Mouse (Mus musculus): ENCODE data around the gene Hspbp1. TPM values are rescaled to one million over a fixed set of nuclear protein-coding genes. Genes with fewer than 3 reads are reported as not detected.

Gene Hspbp1
- 81.5 and 83.7 TPM in 2 replicates for polyA plus RNA-seq (2014; fragmentation: Nextera tagmentation; extraction: Ambion mirVana)

GRCm38 (mm10) chr7:4684632-4685417, at the start of gene Hspbp1:
TSS of gene Hspbp1 (minus strand) at chr7:4685068.
- Histone ChIP-seq H3K4me1 (ENCODE audit: control insufficient read depth, insufficient read depth, low read length) (peaks cover 6% of the 10 kb centered on the region), H3K36me3 (ENCODE audit: control insufficient read depth, insufficient read depth, low read length) (peaks cover 3% of the 10 kb centered on the region; the same call in 1 of the 2 replicates), H3K9ac (ENCODE audit: low read depth, low read length) (peak within 1 kb of the TSS; percentile 77), H3K4me3 (ENCODE audit: low read depth, low read length) (peak within 1 kb of the TSS; percentile 81), H3K27ac (ENCODE audit: low read depth, low read length) (peak within 1 kb of the TSS; percentile 38), H3K4me2 (peak within 1 kb of the TSS; percentile 95), H3K27me3 (ENCODE audit: control insufficient read depth, insufficient read depth, low read length) (no peaks in the 10 kb centered on the region), H3K9me3 (replicated peaks; ENCODE audit: control insufficient read depth, low read length) (no peaks in the 10 kb centered on the region)
- WGBS (ENCODE audit: insufficient replicate concordance) = under 1% methylated on average over 32 of the region's 32 CpGs
- peak; percentile 96 for ATAC-seq (replicated peaks; ENCODE audit: insufficient number of reproducible peaks, low FRiP score, low TSS enrichment)

DNA sequence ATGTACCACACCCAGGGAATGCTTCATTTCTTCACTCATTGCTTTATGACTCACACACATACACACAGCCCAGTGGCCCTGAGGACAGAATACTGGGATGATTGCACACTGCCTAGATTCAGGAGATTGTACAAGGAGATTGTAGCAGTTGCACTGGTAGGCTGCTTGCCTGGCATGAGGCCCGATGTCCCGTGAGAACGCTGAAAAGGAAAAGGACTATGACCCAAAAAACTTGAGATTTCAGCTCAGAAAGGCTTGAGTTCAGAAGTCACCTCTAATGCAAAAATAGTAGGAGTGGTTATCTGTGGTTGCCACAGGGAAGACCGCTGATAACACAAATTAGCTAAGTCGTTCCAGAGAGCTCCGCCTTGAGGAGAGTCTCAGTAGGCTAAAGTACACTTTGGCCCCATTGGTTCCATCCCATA, 48.1 kb upstream of the Hspbp1 start:
- ATAC-seq (replicated peaks; ENCODE audit: insufficient number of reproducible peaks, low FRiP score, low TSS enrichment) = no peak

DNA sequence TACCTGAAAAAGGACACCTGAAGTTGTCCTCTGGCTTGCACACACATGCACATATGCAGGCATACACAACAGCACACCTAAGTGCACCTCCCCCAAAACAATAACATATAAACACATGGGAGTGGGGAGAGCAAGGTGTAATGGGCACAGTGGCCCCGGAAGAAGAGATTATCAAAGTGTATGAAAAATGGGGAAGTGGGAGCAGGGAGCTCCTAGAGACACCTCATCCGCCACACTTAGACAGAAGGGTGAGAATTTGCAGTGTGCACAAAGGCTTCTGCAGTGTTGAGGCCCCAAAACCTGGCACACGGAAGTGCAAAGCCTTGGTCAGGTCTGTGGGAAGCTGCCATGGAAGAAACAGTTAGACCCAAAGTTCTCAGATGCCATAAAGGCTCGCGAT, 46.2 kb upstream of the Hspbp1 start:
- Histone ChIP-seq H3K27me3 (ENCODE audit: control insufficient read depth, insufficient read depth, low read length) (no peaks in the 10 kb centered on the region), H3K4me2 (no peak overlapping the region), H3K27ac (ENCODE audit: low read depth, low read length) (no peak overlapping the region), H3K4me3 (ENCODE audit: low read depth, low read length) (no peak overlapping the region), H3K4me1 (ENCODE audit: control insufficient read depth, insufficient read depth, low read length) (no peaks in the 10 kb centered on the region), H3K36me3 (ENCODE audit: control insufficient read depth, insufficient read depth, low read length) (no peaks in the 10 kb centered on the region), H3K9ac (ENCODE audit: low read depth, low read length) (no peak overlapping the region), H3K9me3 (replicated peaks; ENCODE audit: control insufficient read depth, low read length) (no peaks in the 10 kb centered on the region)
- 78% methylated on average over 5 of the region's 5 CpGs for WGBS (ENCODE audit: insufficient replicate concordance)
- no peak for ATAC-seq (replicated peaks; ENCODE audit: insufficient number of reproducible peaks, low FRiP score, low TSS enrichment)

More for the DNA sequence above, 48.1 kb upstream of the Hspbp1 start:
- no peak overlapping the region for H3K27ac ChIP-seq (ENCODE audit: low read depth, low read length)
- no peaks in the 10 kb centered on the region for H3K4me1 ChIP-seq (ENCODE audit: control insufficient read depth, insufficient read depth, low read length)
- no peaks in the 10 kb centered on the region for H3K36me3 ChIP-seq (ENCODE audit: control insufficient read depth, insufficient read depth, low read length)
- no peak overlapping the region for H3K9ac ChIP-seq (ENCODE audit: low read depth, low read length)
- no peaks in the 10 kb centered on the region for H3K27me3 ChIP-seq (ENCODE audit: control insufficient read depth, insufficient read depth, low read length)
- H3K4me2 ChIP-seq = no peak overlapping the region
- H3K9me3 ChIP-seq (replicated peaks; ENCODE audit: control insufficient read depth, low read length) = no peaks in the 10 kb centered on the region
- no peak overlapping the region for H3K4me3 ChIP-seq (ENCODE audit: low read depth, low read length)
- WGBS (ENCODE audit: insufficient replicate concordance) = 51% methylated on average over 6 of the region's 6 CpGs

DNA sequence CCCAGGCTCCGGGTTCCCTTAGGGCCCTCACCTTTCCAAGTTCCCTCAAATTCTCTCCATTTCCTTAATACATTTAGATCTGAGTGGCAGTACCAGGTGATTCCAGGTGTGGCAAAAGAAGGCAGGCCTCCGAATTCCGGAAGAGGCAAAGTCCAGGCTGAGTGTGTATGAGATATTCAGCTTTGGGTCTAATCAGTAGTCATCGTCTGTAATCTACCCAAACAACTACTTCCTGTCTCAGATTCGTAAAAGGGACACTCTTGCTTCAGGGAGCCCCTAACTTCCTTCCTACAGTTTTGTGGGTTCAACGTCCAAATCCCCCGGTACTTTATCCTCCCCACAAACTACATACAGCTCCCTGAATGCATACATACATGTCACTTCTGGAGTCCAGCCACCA, 40.3 kb upstream of the Hspbp1 start, which contains the start of gene Tmem150b:
Gene Tmem150b (minus strand): TSS at position 81 of the 400 bp plus-strand sequence.
- WGBS (ENCODE audit: insufficient replicate concordance) = 66% methylated on average over 7 of the region's 7 CpGs
- no peak within 1 kb of the TSS for H3K4me2 ChIP-seq
- no peak within 1 kb of the TSS for H3K27ac ChIP-seq (ENCODE audit: low read depth, low read length)
- H3K4me1 ChIP-seq (ENCODE audit: control insufficient read depth, insufficient read depth, low read length) = no peaks in the 10 kb centered on the region
- no peaks in the 10 kb centered on the region for H3K9me3 ChIP-seq (replicated peaks; ENCODE audit: control insufficient read depth, low read length)
- no peak for ATAC-seq (replicated peaks; ENCODE audit: insufficient number of reproducible peaks, low FRiP score, low TSS enrichment)
- no peaks in the 10 kb centered on the region for H3K36me3 ChIP-seq (ENCODE audit: control insufficient read depth, insufficient read depth, low read length)
- H3K4me3 ChIP-seq (ENCODE audit: low read depth, low read length) = no peak within 1 kb of the TSS
- H3K27me3 ChIP-seq (ENCODE audit: control insufficient read depth, insufficient read depth, low read length) = no peaks in the 10 kb centered on the region
- H3K9ac ChIP-seq (ENCODE audit: low read depth, low read length) = no peak within 1 kb of the TSS

DNA sequence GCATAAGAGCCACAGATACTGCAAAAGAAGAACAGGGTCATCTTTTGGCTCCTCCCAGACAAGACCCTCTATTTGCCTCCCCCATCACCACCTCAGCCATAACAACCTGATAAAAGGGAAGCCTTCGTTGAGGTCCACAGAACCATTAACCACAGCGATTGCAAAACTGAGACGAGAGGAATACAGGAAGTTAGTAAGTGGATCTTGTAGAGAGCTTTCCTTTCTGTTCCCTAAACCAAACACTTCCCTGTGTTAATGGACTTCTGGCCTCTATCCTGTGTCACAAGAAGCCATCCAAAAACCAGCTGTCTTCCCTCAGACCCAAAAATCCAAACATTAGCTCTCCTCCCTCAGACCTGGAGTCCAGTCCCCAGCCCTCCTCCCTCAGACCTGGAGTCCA, 39.5 kb upstream of the Hspbp1 start:
- Histone ChIP-seq H3K27me3 (ENCODE audit: control insufficient read depth, insufficient read depth, low read length) (no peaks in the 10 kb centered on the region), H3K9ac (ENCODE audit: low read depth, low read length) (no peak overlapping the region), H3K9me3 (replicated peaks; ENCODE audit: control insufficient read depth, low read length) (no peaks in the 10 kb centered on the region), H3K4me2 (no peak overlapping the region), H3K36me3 (ENCODE audit: control insufficient read depth, insufficient read depth, low read length) (no peaks in the 10 kb centered on the region), H3K4me3 (ENCODE audit: low read depth, low read length) (no peak overlapping the region), H3K4me1 (ENCODE audit: control insufficient read depth, insufficient read depth, low read length) (no peaks in the 10 kb centered on the region), H3K27ac (ENCODE audit: low read depth, low read length) (no peak overlapping the region)
- 49% methylated on average over 3 of the region's 3 CpGs for WGBS (ENCODE audit: insufficient replicate concordance)
- ATAC-seq (replicated peaks; ENCODE audit: insufficient number of reproducible peaks, low FRiP score, low TSS enrichment) = no peak

- Histone ChIP-seq H3K4me2 (peak overlapping the region; percentile 59), H3K9ac (ENCODE audit: low read depth, low read length) (peak overlapping the region; percentile 46; the same call in 1 of the 2 replicates), H3K4me3 (ENCODE audit: low read depth, low read length) (peak overlapping the region; percentile 22; the same call in 1 of the 2 replicates), H3K27ac (ENCODE audit: low read depth, low read length) (no peak overlapping the region), H3K27me3 (ENCODE audit: control insufficient read depth, insufficient read depth, low read length) (no peaks in the 10 kb centered on the region), H3K9me3 (replicated peaks; ENCODE audit: control insufficient read depth, low read length) (no peaks in the 10 kb centered on the region), H3K36me3 (ENCODE audit: control insufficient read depth, insufficient read depth, low read length) (no peaks in the 10 kb centered on the region), H3K4me1 (ENCODE audit: control insufficient read depth, insufficient read depth, low read length) (no peaks in the 10 kb centered on the region)
- ATAC-seq (replicated peaks; ENCODE audit: insufficient number of reproducible peaks, low FRiP score, low TSS enrichment) = no peak
- WGBS (ENCODE audit: insufficient replicate concordance) = 34% methylated on average over 12 of the region's 12 CpGs
These were observed 38.6 kb upstream of the Hspbp1 start for GRCm38 (mm10) chr7:4723508-4723907.

GRCm38 (mm10) chr7:4719276-4719675, 34.4 kb upstream of the Hspbp1 start:
- no peak for ATAC-seq (replicated peaks; ENCODE audit: insufficient number of reproducible peaks, low FRiP score, low TSS enrichment)
- Histone ChIP-seq H3K36me3 (ENCODE audit: control insufficient read depth, insufficient read depth, low read length) (0 out of 2 replicates have a peak, but pooled peaks cover 4% of the 10 kb centered on the region), H3K27ac (ENCODE audit: low read depth, low read length) (no peak overlapping the region), H3K4me3 (ENCODE audit: low read depth, low read length) (no peak overlapping the region), H3K4me1 (ENCODE audit: control insufficient read depth, insufficient read depth, low read length) (no peaks in the 10 kb centered on the region), H3K27me3 (ENCODE audit: control insufficient read depth, insufficient read depth, low read length) (no peaks in the 10 kb centered on the region), H3K9me3 (replicated peaks; ENCODE audit: control insufficient read depth, low read length) (no peaks in the 10 kb centered on the region), H3K4me2 (no peak overlapping the region), H3K9ac (ENCODE audit: low read depth, low read length) (no peak overlapping the region)
- WGBS (ENCODE audit: insufficient replicate concordance) = 88% methylated on average over 3 of the region's 3 CpGs

DNA sequence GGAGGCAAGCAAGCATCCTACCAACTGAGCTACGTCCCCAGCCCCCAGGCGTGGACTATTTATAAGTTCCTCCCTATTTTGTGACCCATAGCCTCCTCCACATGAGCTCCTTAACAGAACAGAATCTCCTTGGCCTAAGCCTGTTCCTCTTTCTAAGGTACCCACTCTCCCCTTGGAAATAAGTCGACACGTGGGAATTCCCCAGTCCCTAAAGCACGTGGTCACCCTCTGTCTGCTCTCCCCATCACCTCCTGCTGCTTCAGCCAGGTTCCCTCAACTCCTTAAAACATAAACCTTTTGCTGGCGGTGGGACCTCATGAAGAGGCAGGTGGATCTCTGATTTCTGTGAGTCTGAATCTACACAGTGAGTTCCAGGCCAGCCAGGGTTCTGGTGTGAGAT, 32.1 kb upstream of the Hspbp1 start:
- Histone ChIP-seq H3K36me3 (ENCODE audit: control insufficient read depth, insufficient read depth, low read length) (0 out of 2 replicates have a peak, but pooled peaks cover 4% of the 10 kb centered on the region), H3K4me3 (ENCODE audit: low read depth, low read length) (no peak overlapping the region), H3K9me3 (replicated peaks; ENCODE audit: control insufficient read depth, low read length) (no peaks in the 10 kb centered on the region), H3K4me1 (ENCODE audit: control insufficient read depth, insufficient read depth, low read length) (no peaks in the 10 kb centered on the region), H3K27me3 (ENCODE audit: control insufficient read depth, insufficient read depth, low read length) (no peaks in the 10 kb centered on the region), H3K4me2 (no peak overlapping the region), H3K27ac (ENCODE audit: low read depth, low read length) (no peak overlapping the region), H3K9ac (ENCODE audit: low read depth, low read length) (no peak overlapping the region)
- 62% methylated on average over 6 of the region's 6 CpGs for WGBS (ENCODE audit: insufficient replicate concordance)
- ATAC-seq (replicated peaks; ENCODE audit: insufficient number of reproducible peaks, low FRiP score, low TSS enrichment) = no peak

GRCm38 (mm10) chr7:4712594-4712993, 27.7 kb upstream of the Hspbp1 start:
- Histone ChIP-seq H3K4me1 (ENCODE audit: control insufficient read depth, insufficient read depth, low read length) (no peaks in the 10 kb centered on the region), H3K9me3 (replicated peaks; ENCODE audit: control insufficient read depth, low read length) (no peaks in the 10 kb centered on the region), H3K27ac (ENCODE audit: low read depth, low read length) (no peak overlapping the region), H3K4me3 (ENCODE audit: low read depth, low read length) (no peak overlapping the region), H3K36me3 (ENCODE audit: control insufficient read depth, insufficient read depth, low read length) (peaks cover 21% of the 10 kb centered on the region), H3K9ac (ENCODE audit: low read depth, low read length) (no peak overlapping the region), H3K27me3 (ENCODE audit: control insufficient read depth, insufficient read depth, low read length) (no peaks in the 10 kb centered on the region), H3K4me2 (no peak overlapping the region)
- no peak for ATAC-seq (replicated peaks; ENCODE audit: insufficient number of reproducible peaks, low FRiP score, low TSS enrichment)
- 74% methylated on average over 3 of the region's 3 CpGs for WGBS (ENCODE audit: insufficient replicate concordance)

Measured in heart, embryonic 11.5 days (tissue).